Mouse (Mus musculus) Muller cell, postnatal 12 days (primary cell): ENCODE results near the gene Ano6.

Experiments
- DNase-seq: peaks from one replicate; pipeline ENCODE4 v3.0.0-alpha.2; 2015; ENCODE audit errors: inconsistent ontology term

Gene Ano6

GRCm38 (mm10) chr15:95855051-95855844 lies 64.6 kb downstream of the Ano6 start:
- DNase-seq: no peak

GRCm38 (mm10) chr15:95855953-95856352 lies 65.3 kb downstream of the Ano6 start:
- DNase-seq: no peak

GRCm38 (mm10) chr15:95856684-95857595 lies 66.3 kb downstream of the Ano6 start:
- DNase-seq: no peak

GRCm38 (mm10) chr15:95858876-95859655 lies 68.4 kb downstream of the Ano6 start:
- DNase-seq: no peak

GRCm38 (mm10) chr15:95863865-95864660 lies 73.4 kb downstream of the Ano6 start:
- no peak for DNase-seq

GRCm38 (mm10) chr15:95865311-95866100 lies 74.9 kb downstream of the Ano6 start:
- DNase-seq: no peak

GRCm38 (mm10) chr15:95868172-95868571 lies 77.5 kb downstream of the Ano6 start:
- no peak for DNase-seq

GRCm38 (mm10) chr15:95869611-95870010 lies 79.0 kb downstream of the Ano6 start:
- no peak for DNase-seq

- peak; percentile 79 for DNase-seq
Observed at GRCm38 (mm10) chr15:95871631-95872030, 81.0 kb downstream of the Ano6 start.

GRCm38 (mm10) chr15:95872447-95872846 lies 81.8 kb downstream of the Ano6 start:
- DNase-seq: no peak

GRCm38 (mm10) chr15:95873276-95873675 lies 82.6 kb downstream of the Ano6 start:
- DNase-seq: no peak

GRCm38 (mm10) chr15:95874216-95874615 lies 83.6 kb downstream of the Ano6 start:
- DNase-seq: no peak

GRCm38 (mm10) chr15:95874726-95875125 lies 84.1 kb downstream of the Ano6 start:
- no peak for DNase-seq

- no peak for DNase-seq
Observed at GRCm38 (mm10) chr15:95875898-95876297, 85.3 kb downstream of the Ano6 start.

- DNase-seq: no peak
Observed at GRCm38 (mm10) chr15:95880616-95881151, 90.0 kb downstream of the Ano6 start.

GRCm38 (mm10) chr15:95882436-95882835 lies 91.8 kb downstream of the Ano6 start:
- DNase-seq: no peak

- no peak for DNase-seq
Observed at GRCm38 (mm10) chr15:95883559-95883958, 92.9 kb downstream of the Ano6 start.

GRCm38 (mm10) chr15:95884658-95885620 lies 94.3 kb downstream of the Ano6 start:
- DNase-seq: no peak
